ENCODE assay signal across 10 mouse cellular contexts in the genomic region with DNA sequence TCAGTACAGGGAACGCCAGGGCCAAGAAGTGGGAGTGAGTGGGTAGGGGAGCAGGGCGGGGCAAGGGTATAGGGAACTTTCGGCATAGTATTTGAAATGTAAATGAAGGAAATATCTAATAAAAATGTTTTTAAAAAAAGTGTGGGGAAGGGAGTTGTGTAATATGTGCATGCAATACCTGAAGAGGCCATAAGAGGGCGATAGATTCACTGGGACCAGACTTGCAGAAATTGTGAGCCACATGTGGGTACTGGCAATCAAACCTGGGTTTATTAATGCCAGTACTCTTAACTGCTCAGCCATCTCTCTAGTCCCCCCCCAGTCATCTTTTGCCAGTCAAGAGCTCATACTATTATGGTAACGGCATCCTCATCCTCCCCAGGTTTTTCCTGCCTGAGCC. TPM values are rescaled to one million over a fixed set of nuclear protein-coding genes. Genes with fewer than 3 reads are reported as not detected.
DNase-seq lines count a peak whose midpoint lies in the region; ATAC-seq and TF ChIP-seq lines count a peak whose summit lies in the region.
"Had no signal": no experiment of that assay in that cellular context is flagged by ENCODE, and none has a peak within 500 bp of the region (broad histone marks: within the 10 kb centered on the region; RNA-seq: fewer than 3 reads in every experiment).

No protein-coding gene starts in this region.

- DNase-seq in CD4-positive helper T cell, adult 2 months (ENCODE audit: low read depth, low spot score): peak; percentile 56
- DNase-seq in MN1 (ENCODE audit: low spot score): peak; percentile 19
- peak; percentile 17 for DNase-seq in fibroblast of lung, adult 2 months (ENCODE audit: low read depth)
- DNase-seq in retina, embryonic 14.5 days (ENCODE audit: low spot score): peak; percentile 34
- no peak for DNase-seq in left cerebral cortex, adult 9 months (ENCODE audit: low spot score in 2 of 2)
- DNase-seq in urinary bladder, postnatal 10 days (ENCODE audit: low spot score): no peak

- H3K27ac ChIP-seq in intestine, postnatal 0 days (ENCODE audit: low read depth, low read length): no peak overlapping the region
- no peak overlapping the region for H3K27ac ChIP-seq in intestine, embryonic 16.5 days (ENCODE audit: low read length)
- H3K27ac ChIP-seq: midbrain, embryonic 12.5 days had no signal

- no peaks in the 10 kb centered on the region for H3K27me3 ChIP-seq in intestine, postnatal 0 days (replicated peaks; ENCODE audit: control insufficient read depth, insufficient read depth, low read length)
- H3K27me3 ChIP-seq in intestine, embryonic 16.5 days (replicated peaks; ENCODE audit: control insufficient read depth, insufficient read depth, low read length): no peaks in the 10 kb centered on the region
- H3K27me3 ChIP-seq: midbrain, embryonic 12.5 days had no signal

- peak; percentile 79 for TF ChIP-seq CTCF in intestine, postnatal 0 days (IDR thresholded peaks at IDR 0.05; ENCODE audit: low read depth)

- no peaks in the 10 kb centered on the region for H3K36me3 ChIP-seq in intestine, postnatal 0 days (ENCODE audit: control insufficient read depth, insufficient read depth)
- H3K36me3 ChIP-seq in intestine, embryonic 16.5 days (ENCODE audit: control insufficient read depth, insufficient read depth, low read length): no peaks in the 10 kb centered on the region
- H3K36me3 ChIP-seq: midbrain, embryonic 12.5 days had no signal

- no peaks in the 10 kb centered on the region for H3K4me1 ChIP-seq in intestine, postnatal 0 days (replicated peaks; ENCODE audit: control insufficient read depth, insufficient read depth, low read length)
- no peaks in the 10 kb centered on the region for H3K4me1 ChIP-seq in intestine, embryonic 16.5 days (ENCODE audit: control insufficient read depth, insufficient read depth, low read length)
- H3K4me1 ChIP-seq: midbrain, embryonic 12.5 days had no signal

- ATAC-seq in intestine, postnatal 0 days: no peak
- ATAC-seq in intestine, embryonic 16.5 days: no peak

- no peaks in the 10 kb centered on the region for H3K9me3 ChIP-seq in intestine, postnatal 0 days (ENCODE audit: control insufficient read depth)
- H3K9me3 ChIP-seq in intestine, embryonic 16.5 days (ENCODE audit: control insufficient read depth, low read length): no peaks in the 10 kb centered on the region
- H3K9me3 ChIP-seq: midbrain, embryonic 12.5 days had no signal

- H3K9ac ChIP-seq in intestine, postnatal 0 days (ENCODE audit: low read depth, low read length): no peak overlapping the region
- H3K9ac ChIP-seq in intestine, embryonic 16.5 days (ENCODE audit: low read depth, low read length): no peak overlapping the region
- H3K9ac ChIP-seq: midbrain, embryonic 12.5 days had no signal

- no peak overlapping the region for H3K4me2 ChIP-seq in intestine, postnatal 0 days (replicated peaks; ENCODE audit: low read depth)
- H3K4me2 ChIP-seq in intestine, embryonic 16.5 days (ENCODE audit: low read depth, low read length): no peak overlapping the region
- H3K4me2 ChIP-seq: midbrain, embryonic 12.5 days had no signal

- H3K4me3 ChIP-seq in intestine, postnatal 0 days (ENCODE audit: low read depth, low read length): no peak overlapping the region
- H3K4me3 ChIP-seq in intestine, embryonic 16.5 days (ENCODE audit: low read length): no peak overlapping the region
- H3K4me3 ChIP-seq: midbrain, embryonic 12.5 days had no signal

- 36% methylated on average over 5 of the region's 5 CpGs for WGBS in intestine, postnatal 0 days
- 41% methylated on average over 5 of the region's 5 CpGs for WGBS in intestine, embryonic 16.5 days

RNA-seq across cellular contexts. Expression of a gene that starts 12.4 kb away (rescaled TPM):
- polyA plus RNA-seq in intestine, postnatal 0 days (2015; fragmentation: Nextera tagmentation; extraction: Ambion mirVana): 0.14 and 0.20 TPM in 2 replicates
- polyA plus RNA-seq in intestine, embryonic 16.5 days (2015; fragmentation: Nextera tagmentation; extraction: Ambion mirVana): 0.72 and 1.2 TPM in 2 replicates
- polyA plus RNA-seq: gonadal fat pad, adult 2 months had no signal

RNA-seq across cellular contexts. Expression of a gene that starts 52.5 kb away (rescaled TPM):
- polyA plus RNA-seq in intestine, postnatal 0 days (2015; fragmentation: Nextera tagmentation; extraction: Ambion mirVana): 0.20 and 0.31 TPM in 2 replicates
- polyA plus RNA-seq in intestine, embryonic 16.5 days (2015; fragmentation: Nextera tagmentation; extraction: Ambion mirVana): 0.39 and 0.87 TPM in 2 replicates

Comparison
In these comparisons a context has a peak if more than half of its experiments do, and no peak if none do; other contexts are left out.
1. DNase-seq: peak in CD4-positive helper T cell, adult 2 months (single experiment), MN1 (single experiment), fibroblast of lung, adult 2 months (single experiment) and retina, embryonic 14.5 days (single experiment); none in left cerebral cortex, adult 9 months (0 of 2) and urinary bladder, postnatal 10 days (single experiment).